Mouse (Mus musculus) adrenal gland, postnatal 14 days (tissue): Measurements from ENCODE around the gene Igsf23. TPM values are rescaled to one million over a fixed set of nuclear protein-coding genes. Genes with fewer than 3 reads are reported as not detected.
A peak's percentile ranks its signal among the peaks of the same experiment; 100 is the strongest.
"Not testable (repeated sequence)": the region's sequence is repeated elsewhere in the genome, so short reads cannot be mapped to it uniquely, and the experiment has no call there.

Experiments used
- DNase-seq: peaks from one replicate; pipeline ENCODE4 v3.0.0; 2021; ENCODE audit warnings: mixed read lengths
- long read RNA-seq, 2 experiments: library from polyadenylated mRNA; stranded (forward); transcript quantifications; one replicate each; pipeline ENCODE4 v2.0.0; 2021
- total RNA-seq: library from RNA; stranded (reverse); gene quantifications from 2 replicates; pipeline ENCODE4 v1.2.3, GENCODE M21; 2021

Gene Igsf23
- total RNA-seq, result 0.41 and 0.75 TPM in 2 replicates
- long read RNA-seq, experiment 1, result 0 reads
- long read RNA-seq, experiment 2, result 0 reads

- DNase-seq, result no peak
Observed at GRCm38 (mm10) chr7:19950589-19950988, at the start of gene Igsf23. Gene Igsf23 (minus strand): TSS chr7:19950756.

GRCm38 (mm10) chr7:19996721-19997120, 46.2 kb upstream of the Igsf23 start:
- not testable (repeated sequence) for DNase-seq

GRCm38 (mm10) chr7:19991165-19991564, 40.6 kb upstream of the Igsf23 start, which contains the start of gene Nlrp9b:
Gene Nlrp9b (plus strand): TSS chr7:19991465.
- DNase-seq, result not testable (repeated sequence)

GRCm38 (mm10) chr7:19971516-19971915, 21.0 kb upstream of the Igsf23 start:
- no peak for DNase-seq

- DNase-seq, result no peak
Observed at GRCm38 (mm10) chr7:19970196-19970595, 19.6 kb upstream of the Igsf23 start.

GRCm38 (mm10) chr7:19969541-19970090, 19.1 kb upstream of the Igsf23 start:
- no peak for DNase-seq

- DNase-seq, result no peak
Observed at GRCm38 (mm10) chr7:19969106-19969505, 18.6 kb upstream of the Igsf23 start.

GRCm38 (mm10) chr7:19964985-19965579, 14.5 kb upstream of the Igsf23 start, which contains the start of gene Ceacam20:
Gene Ceacam20 (plus strand): TSS chr7:19965412.
- no peak for DNase-seq

- no peak for DNase-seq
Observed at GRCm38 (mm10) chr7:19962423-19962822, 11.9 kb upstream of the Igsf23 start.

- peak; percentile 92 for DNase-seq
Observed at GRCm38 (mm10) chr7:19956341-19956781, 5.8 kb upstream of the Igsf23 start.

GRCm38 (mm10) chr7:19955861-19956260, 5.3 kb upstream of the Igsf23 start:
- no peak for DNase-seq

GRCm38 (mm10) chr7:19953054-19953453, 2.5 kb upstream of the Igsf23 start:
- DNase-seq, result no peak

- DNase-seq, result peak; percentile 59
Observed at GRCm38 (mm10) chr7:19952320-19952986, 1.9 kb upstream of the Igsf23 start.

- DNase-seq, result no peak
Observed at GRCm38 (mm10) chr7:19949996-19950395, 560 bp downstream of the Igsf23 start.

- no peak for DNase-seq
Observed at GRCm38 (mm10) chr7:19948956-19949355, 1.6 kb downstream of the Igsf23 start.

- DNase-seq, result no peak
Observed at GRCm38 (mm10) chr7:19945821-19946515, 4.6 kb downstream of the Igsf23 start.

GRCm38 (mm10) chr7:19945201-19945600, 5.4 kb downstream of the Igsf23 start:
- no peak for DNase-seq

GRCm38 (mm10) chr7:19944709-19945108, 5.8 kb downstream of the Igsf23 start:
- DNase-seq, result no peak

- DNase-seq, result no peak
Observed at GRCm38 (mm10) chr7:19940256-19940655, 10.3 kb downstream of the Igsf23 start.

GRCm38 (mm10) chr7:19939555-19940235, 10.9 kb downstream of the Igsf23 start:
- peak; percentile 90 for DNase-seq

- no peak for DNase-seq
Observed at GRCm38 (mm10) chr7:19937229-19937821, 13.2 kb downstream of the Igsf23 start.

GRCm38 (mm10) chr7:19935961-19936360, 14.6 kb downstream of the Igsf23 start:
- no peak for DNase-seq
